24 mouse cellular contexts compared by ENCODE assay signal in the genomic region with DNA sequence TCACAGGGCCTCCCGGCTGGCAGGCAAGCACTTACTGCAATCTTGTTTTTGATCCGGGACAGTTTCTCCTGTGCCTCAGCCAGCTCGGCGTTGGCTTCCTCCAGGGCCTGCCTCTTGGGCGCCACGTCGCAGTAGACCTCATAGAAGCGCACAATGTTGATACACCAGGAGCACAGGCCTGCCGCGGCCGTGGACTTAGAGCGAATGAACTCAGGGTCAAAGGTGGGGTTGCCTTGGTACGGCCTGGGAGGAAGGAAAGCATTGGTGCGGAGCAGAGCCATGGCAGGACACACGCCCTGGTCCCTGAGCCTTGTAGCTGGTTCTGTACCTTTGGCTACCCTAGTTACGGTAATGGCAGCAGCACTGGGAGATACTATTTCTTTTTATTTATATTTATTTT.
A peak's percentile ranks its signal among the peaks of the same experiment; 100 is the strongest.
DNase-seq lines count a peak whose midpoint lies in the region; ATAC-seq and TF ChIP-seq lines count a peak whose summit lies in the region.
"Had no signal": no experiment of that assay in that cellular context is flagged by ENCODE, and none has a peak within 500 bp of the region (broad histone marks: within the 10 kb centered on the region; RNA-seq: fewer than 3 reads in every experiment).

No protein-coding gene starts in this region.

- H3K9ac ChIP-seq in intestine, postnatal 0 days (ENCODE audit: low read depth, low read length): no peak overlapping the region
- H3K9ac ChIP-seq in intestine, embryonic 15.5 days: no peak overlapping the region
- H3K9ac ChIP-seq in liver, adult 2 months (ENCODE audit: low read depth, low read length): no peak overlapping the region
- no peak overlapping the region for H3K9ac ChIP-seq in liver, embryonic 11.5 days (ENCODE audit: low read depth, low read length)
- H3K9ac ChIP-seq in kidney, postnatal 0 days (ENCODE audit: low read depth, low read length): no peak overlapping the region
- H3K9ac ChIP-seq: embryonic facial prominence, embryonic 13.5 days; forebrain, embryonic 15.5 days; heart, embryonic 15.5 days; limb, embryonic 12.5 days; liver, embryonic 14.5 days; lung, embryonic 15.5 days; neural tube, embryonic 13.5 days had no signal

- DNase-seq in liver, adult 2 months (ENCODE audit: extremely low read depth, low read depth, low spot score): peak; percentile 19
- DNase-seq in liver, embryonic 11.5 days (ENCODE audit: low spot score): no peak
- no peak for DNase-seq in kidney, postnatal 0 days (ENCODE audit: low spot score)
- DNase-seq in kidney, postnatal 36 days: peak; percentile 78 to 80
- no peak for DNase-seq in testis, postnatal 14 days (ENCODE audit: low spot score)
- DNase-seq: cerebellum, adult 11-12 months; gastrocnemius, postnatal 25 days; heart, adult 11 months; thymus, postnatal 14 days had no signal

- no peaks in the 10 kb centered on the region for H3K4me1 ChIP-seq in intestine, postnatal 0 days (replicated peaks; ENCODE audit: control insufficient read depth, insufficient read depth, low read length)
- H3K4me1 ChIP-seq in intestine, embryonic 15.5 days (replicated peaks): peaks cover 4% of the 10 kb centered on the region; the same call in 1 of the 2 replicates
- no peaks in the 10 kb centered on the region for H3K4me1 ChIP-seq in liver, adult 2 months (ENCODE audit: control insufficient read depth, insufficient read depth, low read length)
- no peaks in the 10 kb centered on the region for H3K4me1 ChIP-seq in liver, embryonic 11.5 days (replicated peaks; ENCODE audit: control insufficient read depth, insufficient read depth, low read length)
- no peaks in the 10 kb centered on the region for H3K4me1 ChIP-seq in kidney, postnatal 0 days (replicated peaks; ENCODE audit: insufficient read depth, low read length)
- H3K4me1 ChIP-seq: embryonic facial prominence, embryonic 13.5 days; forebrain, embryonic 15.5 days; lung, embryonic 15.5 days had no signal

- TF ChIP-seq POLR2A in liver, adult 2 months (IDR thresholded peaks at IDR 0.05; ENCODE audit: extremely low read depth, insufficient read depth, low read length): no peak

- H3K27me3 ChIP-seq in intestine, postnatal 0 days (replicated peaks; ENCODE audit: control insufficient read depth, insufficient read depth, low read length): no peaks in the 10 kb centered on the region
- H3K27me3 ChIP-seq in intestine, embryonic 15.5 days (replicated peaks): no peaks in the 10 kb centered on the region
- no peaks in the 10 kb centered on the region for H3K27me3 ChIP-seq in liver, adult 2 months (ENCODE audit: control insufficient read depth, insufficient read depth, low read length)
- no peaks in the 10 kb centered on the region for H3K27me3 ChIP-seq in liver, embryonic 11.5 days (replicated peaks; ENCODE audit: control insufficient read depth, insufficient read depth, low read length)
- no peaks in the 10 kb centered on the region for H3K27me3 ChIP-seq in kidney, postnatal 0 days (ENCODE audit: insufficient read depth, low read length)
- H3K27me3 ChIP-seq: embryonic facial prominence, embryonic 13.5 days; forebrain, embryonic 15.5 days; heart, embryonic 15.5 days; limb, embryonic 12.5 days; lung, embryonic 15.5 days; neural tube, embryonic 13.5 days had no signal

- no peaks in the 10 kb centered on the region for H3K9me3 ChIP-seq in intestine, postnatal 0 days (ENCODE audit: control insufficient read depth)
- H3K9me3 ChIP-seq in intestine, embryonic 15.5 days: no peaks in the 10 kb centered on the region
- H3K9me3 ChIP-seq in liver, embryonic 11.5 days (ENCODE audit: control insufficient read depth, low read length): no peaks in the 10 kb centered on the region
- no peaks in the 10 kb centered on the region for H3K9me3 ChIP-seq in kidney, postnatal 0 days (replicated peaks; ENCODE audit: low read length)
- H3K9me3 ChIP-seq: embryonic facial prominence, embryonic 13.5 days; forebrain, embryonic 10.5 days; forebrain, embryonic 15.5 days; heart, embryonic 10.5 days; heart, embryonic 15.5 days; limb, embryonic 12.5 days; lung, embryonic 15.5 days; neural tube, embryonic 13.5 days had no signal

- H3K79me2 ChIP-seq in liver, adult 2 months (ENCODE audit: control insufficient read depth, insufficient read depth, low read length): no peaks in the 10 kb centered on the region

- no peak for TF ChIP-seq CTCF in intestine, postnatal 0 days (IDR thresholded peaks at IDR 0.05; ENCODE audit: low read depth)
- no peak for TF ChIP-seq CTCF in liver, adult 2 months (IDR thresholded peaks at IDR 0.05; ENCODE audit: low read depth, low read length)
- TF ChIP-seq CTCF in kidney, postnatal 0 days (IDR thresholded peaks at IDR 0.05; ENCODE audit: low read depth): no peak

- ATAC-seq in intestine, postnatal 0 days: peak; percentile 26; the same call in 1 of the 2 replicates
- no peak for ATAC-seq in intestine, embryonic 15.5 days
- no peak for ATAC-seq in liver, embryonic 11.5 days (replicated peaks; ENCODE audit: low FRiP score)
- 0 out of 2 replicates have a peak, but pooled peaks have one; percentile 53 for ATAC-seq in kidney, postnatal 0 days (replicated peaks; ENCODE audit: low FRiP score, low read depth)
- ATAC-seq: CD4-positive, CD25-positive, alpha-beta regulatory T cell, adult 4 months; forebrain, embryonic 15.5 days; hindbrain, embryonic 16.5 days had no signal

- no peak overlapping the region for H3K4me3 ChIP-seq in intestine, postnatal 0 days (ENCODE audit: low read depth, low read length)
- H3K4me3 ChIP-seq in intestine, embryonic 15.5 days (replicated peaks): no peak overlapping the region
- H3K4me3 ChIP-seq in liver, adult 2 months (ENCODE audit: insufficient read depth, low read depth, low read length): no peak overlapping the region
- no peak overlapping the region for H3K4me3 ChIP-seq in liver, embryonic 11.5 days (ENCODE audit: low read depth, low read length)
- H3K4me3 ChIP-seq in kidney, postnatal 0 days (replicated peaks; ENCODE audit: low read depth, low read length): no peak overlapping the region
- H3K4me3 ChIP-seq: embryonic facial prominence, embryonic 13.5 days; forebrain, embryonic 10.5 days; forebrain, embryonic 15.5 days; heart, embryonic 10.5 days; heart, embryonic 15.5 days; left cerebral cortex, adult 2 months; limb, embryonic 12.5 days; lung, embryonic 15.5 days; neural tube, embryonic 13.5 days had no signal

- 59% methylated on average over 16 of the region's 16 CpGs for whole genome bisulfite sequencing in intestine, postnatal 0 days
- WGBS in intestine, embryonic 15.5 days: 81% methylated on average over 16 of the region's 16 CpGs
- WGBS in liver, adult 2 months: 58% methylated on average over 16 of the region's 16 CpGs
- WGBS in liver, embryonic 11.5 days: 76% methylated on average over 16 of the region's 16 CpGs
- WGBS in kidney, postnatal 0 days: 65% methylated on average over 16 of the region's 16 CpGs

- no peaks in the 10 kb centered on the region for H3K36me3 ChIP-seq in intestine, postnatal 0 days (ENCODE audit: control insufficient read depth, insufficient read depth)
- no peaks in the 10 kb centered on the region for H3K36me3 ChIP-seq in intestine, embryonic 15.5 days
- H3K36me3 ChIP-seq in liver, adult 2 months (ENCODE audit: control insufficient read depth, insufficient read depth, low read length): no peaks in the 10 kb centered on the region
- H3K36me3 ChIP-seq in liver, embryonic 11.5 days (ENCODE audit: control insufficient read depth, insufficient read depth, low read length): no peaks in the 10 kb centered on the region
- H3K36me3 ChIP-seq in kidney, postnatal 0 days (ENCODE audit: insufficient read depth, low read length): no peaks in the 10 kb centered on the region
- H3K36me3 ChIP-seq: embryonic facial prominence, embryonic 13.5 days; forebrain, embryonic 15.5 days; heart, embryonic 10.5 days; heart, embryonic 15.5 days; limb, embryonic 12.5 days; lung, embryonic 15.5 days; neural tube, embryonic 13.5 days had no signal

- 0 out of 2 replicates have a peak overlapping the region, but pooled peaks have one; percentile 2 for H3K4me2 ChIP-seq in intestine, postnatal 0 days (replicated peaks; ENCODE audit: low read depth)
- H3K4me2 ChIP-seq in intestine, embryonic 15.5 days (replicated peaks): no peak overlapping the region
- no peak overlapping the region for H3K4me2 ChIP-seq in liver, embryonic 11.5 days
- no peak overlapping the region for H3K4me2 ChIP-seq in kidney, postnatal 0 days (ENCODE audit: low read length)
- H3K4me2 ChIP-seq: embryonic facial prominence, embryonic 13.5 days; forebrain, embryonic 15.5 days; heart, embryonic 15.5 days; lung, embryonic 15.5 days; midbrain, embryonic 11.5 days; neural tube, embryonic 13.5 days had no signal

- H3K27ac ChIP-seq in intestine, postnatal 0 days (ENCODE audit: low read depth, low read length): no peak overlapping the region
- H3K27ac ChIP-seq in intestine, embryonic 15.5 days: no peak overlapping the region
- no peak overlapping the region for H3K27ac ChIP-seq in liver, adult 2 months (replicated peaks; ENCODE audit: insufficient read depth, low read depth, low read length)
- H3K27ac ChIP-seq in liver, embryonic 11.5 days (ENCODE audit: low read depth, low read length): no peak overlapping the region
- H3K27ac ChIP-seq in kidney, postnatal 0 days: no peak overlapping the region
- H3K27ac ChIP-seq: embryonic facial prominence, embryonic 13.5 days; forebrain, embryonic 10.5 days; forebrain, embryonic 15.5 days; heart, embryonic 10.5 days; heart, embryonic 15.5 days; left cerebral cortex, adult 2 months; limb, embryonic 12.5 days; liver, embryonic 14.5 days; lung, embryonic 15.5 days; neural tube, embryonic 13.5 days had no signal

Comparison
In these comparisons a context has a peak if more than half of its experiments do, and no peak if none do; other contexts are left out.
1. ATAC-seq: peak in intestine, postnatal 0 days (single experiment) and kidney, postnatal 0 days (single experiment); none in intestine, embryonic 15.5 days (single experiment) and liver, embryonic 11.5 days (single experiment).
2. DNase-seq: peak in liver, adult 2 months (single experiment) and kidney, postnatal 36 days (2 of 2); none in liver, embryonic 11.5 days (single experiment), kidney, postnatal 0 days (single experiment) and testis, postnatal 14 days (single experiment).